Mouse (Mus musculus): ENCODE measurements at regions not wholly inside any gene's neighbourhood (a gene's known extent, or its start where the extent isn't known, plus 50 kb on each side); places are given as distances from the start of the nearest gene placed in this dataset.

GRCm38 (mm10) chr5:111613687-111614086, 120.0 kb upstream of the Gm26897 start:
- H3K9ac ChIP-seq (ENCODE audit: low read depth, low read length), result no peak overlapping the region
- TF ChIP-seq CTCF (IDR thresholded peaks at IDR 0.05; ENCODE audit: low read depth), result no peak; the same call in 1 of the 2 replicates
- no peak overlapping the region for H3K27ac ChIP-seq
- ATAC-seq (replicated peaks; ENCODE audit: low FRiP score, low read depth) (no peak), DNase-seq (ENCODE audit: low spot score) (no peak)
- no peaks in the 10 kb centered on the region for H3K27me3 ChIP-seq (ENCODE audit: insufficient read depth, low read length)
- H3K36me3 ChIP-seq (ENCODE audit: insufficient read depth, low read length), result no peaks in the 10 kb centered on the region
- H3K4me3 ChIP-seq (replicated peaks; ENCODE audit: low read depth, low read length), result no peak overlapping the region
- no peaks in the 10 kb centered on the region for H3K4me1 ChIP-seq (replicated peaks; ENCODE audit: insufficient read depth, low read length)
- H3K4me2 ChIP-seq (ENCODE audit: low read length), result no peak overlapping the region
- WGBS, result 47% methylated on average over 1 of the region's 1 CpGs
- no peaks in the 10 kb centered on the region for H3K9me3 ChIP-seq (replicated peaks; ENCODE audit: low read length)

DNA sequence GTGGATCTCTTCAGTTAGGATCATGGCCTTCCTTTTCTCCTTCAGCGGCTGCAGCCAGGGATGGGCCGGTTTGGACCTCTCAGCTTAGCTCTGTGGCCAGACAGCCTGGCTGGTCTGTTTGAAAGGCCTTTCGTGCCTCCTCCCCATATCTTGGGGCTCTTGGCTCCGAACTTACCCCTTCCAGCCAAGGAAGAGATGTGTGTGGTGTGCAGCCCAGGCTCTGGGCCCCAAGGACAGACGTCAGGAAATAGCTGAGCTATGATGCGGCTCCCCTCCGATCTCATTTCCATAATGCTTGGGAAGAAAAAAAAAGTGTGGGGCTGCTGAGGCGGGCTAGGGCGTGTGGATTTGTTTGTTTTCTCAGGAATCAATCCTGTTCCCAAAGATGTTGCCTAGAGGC, 113.8 kb upstream of the Gm26897 start:
- H3K27me3 ChIP-seq (ENCODE audit: insufficient read depth, low read length), result no peaks in the 10 kb centered on the region
- DNase-seq (ENCODE audit: low spot score) (peak; percentile 54), ATAC-seq (replicated peaks; ENCODE audit: low FRiP score, low read depth) (no peak)
- 35% methylated on average over 9 of the region's 9 CpGs for WGBS
- no peaks in the 10 kb centered on the region for H3K36me3 ChIP-seq (ENCODE audit: insufficient read depth, low read length)
- H3K27ac ChIP-seq, result no peak overlapping the region
- H3K4me1 ChIP-seq (replicated peaks; ENCODE audit: insufficient read depth, low read length), result no peaks in the 10 kb centered on the region
- H3K4me3 ChIP-seq (replicated peaks; ENCODE audit: low read depth, low read length), result no peak overlapping the region
- no peaks in the 10 kb centered on the region for H3K9me3 ChIP-seq (replicated peaks; ENCODE audit: low read length)
- H3K4me2 ChIP-seq (ENCODE audit: low read length), result no peak overlapping the region
- TF ChIP-seq CTCF (IDR thresholded peaks at IDR 0.05; ENCODE audit: low read depth), result no peak
- H3K9ac ChIP-seq (ENCODE audit: low read depth, low read length), result no peak overlapping the region

DNA sequence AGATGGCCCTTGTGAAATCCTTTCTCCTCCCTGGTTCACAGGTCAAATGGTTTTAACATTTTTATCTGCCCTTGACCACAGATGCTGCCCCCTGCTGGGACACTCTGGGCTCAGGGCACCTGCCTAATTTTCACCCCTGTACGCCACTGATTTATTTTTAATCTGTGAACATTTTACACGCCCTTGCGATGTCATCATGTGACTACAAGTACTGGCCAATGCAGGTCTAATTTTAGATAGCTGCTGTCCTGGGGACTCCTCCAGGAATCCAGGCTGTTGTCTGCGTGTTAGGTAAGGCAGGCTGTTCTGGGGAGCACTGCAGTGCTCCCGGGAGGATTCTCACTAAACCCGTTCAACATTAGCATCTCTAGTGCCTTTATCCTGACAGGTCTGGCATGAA, 113.1 kb upstream of the Gm26897 start:
- no peak for ATAC-seq (replicated peaks; ENCODE audit: low FRiP score, low read depth)
- Histone ChIP-seq H3K4me3 (replicated peaks; ENCODE audit: low read depth, low read length) (no peak overlapping the region), H3K4me1 (replicated peaks; ENCODE audit: insufficient read depth, low read length) (no peaks in the 10 kb centered on the region), H3K36me3 (ENCODE audit: insufficient read depth, low read length) (no peaks in the 10 kb centered on the region), H3K9ac (ENCODE audit: low read depth, low read length) (no peak overlapping the region), H3K4me2 (ENCODE audit: low read length) (no peak overlapping the region), H3K9me3 (replicated peaks; ENCODE audit: low read length) (no peaks in the 10 kb centered on the region), H3K27ac (no peak overlapping the region), H3K27me3 (ENCODE audit: insufficient read depth, low read length) (no peaks in the 10 kb centered on the region)
- peak; percentile 23; the same call in 1 of the 2 replicates for TF ChIP-seq CTCF (IDR thresholded peaks at IDR 0.05; ENCODE audit: low read depth)
- WGBS, result 69% methylated on average over 6 of the region's 6 CpGs
- DNase-seq (ENCODE audit: low spot score), result no peak

- ATAC-seq (replicated peaks; ENCODE audit: low FRiP score, low read depth) (no peak), DNase-seq (ENCODE audit: low spot score) (no peak)
- Histone ChIP-seq H3K36me3 (ENCODE audit: insufficient read depth, low read length) (no peaks in the 10 kb centered on the region), H3K27ac (no peak overlapping the region), H3K9ac (ENCODE audit: low read depth, low read length) (no peak overlapping the region), H3K4me2 (ENCODE audit: low read length) (no peak overlapping the region), H3K4me1 (replicated peaks; ENCODE audit: insufficient read depth, low read length) (no peaks in the 10 kb centered on the region), H3K27me3 (ENCODE audit: insufficient read depth, low read length) (no peaks in the 10 kb centered on the region), H3K9me3 (replicated peaks; ENCODE audit: low read length) (no peaks in the 10 kb centered on the region), H3K4me3 (replicated peaks; ENCODE audit: low read depth, low read length) (no peak overlapping the region)
- TF ChIP-seq CTCF (IDR thresholded peaks at IDR 0.05; ENCODE audit: low read depth), result no peak
- WGBS, result 77% methylated on average over 5 of the region's 5 CpGs
These were observed 111.2 kb upstream of the Gm26897 start for GRCm38 (mm10) chr5:111622481-111622880.

- TF ChIP-seq CTCF (IDR thresholded peaks at IDR 0.05; ENCODE audit: low read depth), result no peak
- Histone ChIP-seq H3K9me3 (replicated peaks; ENCODE audit: low read length) (no peaks in the 10 kb centered on the region), H3K4me1 (replicated peaks; ENCODE audit: insufficient read depth, low read length) (peaks cover under 1% of the 10 kb centered on the region; the same call in 1 of the 2 replicates), H3K27ac (no peak overlapping the region), H3K9ac (ENCODE audit: low read depth, low read length) (no peak overlapping the region), H3K4me3 (replicated peaks; ENCODE audit: low read depth, low read length) (no peak overlapping the region), H3K27me3 (ENCODE audit: insufficient read depth, low read length) (no peaks in the 10 kb centered on the region), H3K36me3 (ENCODE audit: insufficient read depth, low read length) (no peaks in the 10 kb centered on the region), H3K4me2 (ENCODE audit: low read length) (no peak overlapping the region)
- 44% methylated on average over 6 of the region's 6 CpGs for WGBS
- no peak for DNase-seq (ENCODE audit: low spot score)
- ATAC-seq (replicated peaks; ENCODE audit: low FRiP score, low read depth), result no peak
These were observed 107.4 kb upstream of the Gm26897 start for GRCm38 (mm10) chr5:111626273-111626798.

GRCm38 (mm10) chr5:111630313-111630844, 103.3 kb upstream of the Gm26897 start:
- WGBS, result 99% methylated on average over 3 of the region's 3 CpGs
- H3K27me3 ChIP-seq (ENCODE audit: insufficient read depth, low read length), result no peaks in the 10 kb centered on the region
- no peak overlapping the region for H3K4me2 ChIP-seq (ENCODE audit: low read length)
- H3K4me1 ChIP-seq (replicated peaks; ENCODE audit: insufficient read depth, low read length), result peaks cover 5% of the 10 kb centered on the region; the same call in 1 of the 2 replicates
- DNase-seq (ENCODE audit: low spot score), result no peak
- TF ChIP-seq CTCF (IDR thresholded peaks at IDR 0.05; ENCODE audit: low read depth), result no peak
- no peak overlapping the region for H3K9ac ChIP-seq (ENCODE audit: low read depth, low read length)
- no peaks in the 10 kb centered on the region for H3K36me3 ChIP-seq (ENCODE audit: insufficient read depth, low read length)
- peak; percentile 51 for ATAC-seq (replicated peaks; ENCODE audit: low FRiP score, low read depth)
- no peaks in the 10 kb centered on the region for H3K9me3 ChIP-seq (replicated peaks; ENCODE audit: low read length)
- no peak overlapping the region for H3K4me3 ChIP-seq (replicated peaks; ENCODE audit: low read depth, low read length)
- no peak overlapping the region for H3K27ac ChIP-seq
